Mouse (Mus musculus): Measurements from ENCODE around the gene Mgl2. TPM values are rescaled to one million over a fixed set of nuclear protein-coding genes. Genes with fewer than 3 reads are reported as not detected.

Gene Mgl2
- polyA plus RNA-seq, 1 experiment = 0.93 TPM

DNA sequence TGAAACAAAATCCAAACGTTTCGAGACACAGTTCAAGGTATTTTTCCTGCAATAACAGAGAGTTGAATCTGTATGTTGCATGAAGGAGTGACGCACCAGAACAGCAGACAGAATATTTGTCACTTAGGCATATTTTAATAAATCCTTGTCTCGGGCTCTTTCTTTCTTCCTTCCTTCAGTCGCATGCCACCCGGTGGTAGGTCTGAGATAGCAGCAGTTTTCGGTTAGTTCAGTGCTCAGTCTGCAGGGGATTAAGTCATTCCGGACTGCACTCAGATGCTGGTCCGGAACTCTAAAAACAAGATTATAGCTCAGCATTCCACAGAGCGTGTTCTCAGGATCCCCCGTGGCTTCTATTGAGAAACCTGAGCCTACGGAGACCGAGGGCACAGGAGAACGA is 49.3 kb downstream of the Mgl2 start:
- 36% methylated on average over 14 of the region's 14 CpGs for WGBS
- no peaks in the 10 kb centered on the region for H3K4me1 ChIP-seq (ENCODE audit: control insufficient read depth, insufficient read depth, insufficient read length, low read length)
- no peaks in the 10 kb centered on the region for H3K27me3 ChIP-seq (ENCODE audit: control insufficient read depth, insufficient read depth, low read length)
- H3K4me3 ChIP-seq (ENCODE audit: low read depth, low read length) = no peak overlapping the region
- no peak overlapping the region for H3K27ac ChIP-seq (ENCODE audit: insufficient read depth, low read depth, low read length)
- H3K36me3 ChIP-seq (ENCODE audit: control insufficient read depth, insufficient read depth, low read length) = no peaks in the 10 kb centered on the region
- TF ChIP-seq CTCF (IDR thresholded peaks at IDR 0.05; ENCODE audit: extremely low read depth, insufficient read length, insufficient replicate concordance, low read depth, low read length) = peak; percentile 14; the same call in 1 of the 2 replicates
- no peak for TF ChIP-seq POLR2A (IDR thresholded peaks at IDR 0.05; ENCODE audit: low read depth, low read length)

DNA sequence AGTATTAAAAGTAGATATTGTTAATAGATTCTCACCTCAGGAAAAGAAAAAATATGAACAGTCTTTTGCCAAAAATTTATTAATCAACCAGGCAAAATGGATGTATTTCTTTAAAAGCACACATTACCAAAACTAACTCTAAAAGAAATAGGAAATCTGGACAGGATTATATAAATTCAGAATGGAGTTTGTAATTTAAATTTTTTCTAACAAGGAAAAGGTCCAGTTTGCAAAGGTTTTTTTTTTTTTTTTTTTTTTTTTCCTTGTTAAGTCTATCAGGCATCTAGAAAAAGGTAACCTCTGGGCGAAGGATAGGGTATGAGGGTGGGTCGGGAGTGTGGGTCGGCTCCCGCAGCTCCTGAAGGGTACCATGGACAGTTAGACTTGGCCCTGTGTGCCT is 50.4 kb downstream of the Mgl2 start:
- H3K27me3 ChIP-seq (ENCODE audit: control insufficient read depth, insufficient read depth, low read length) = no peaks in the 10 kb centered on the region
- 89% methylated on average over 4 of the region's 4 CpGs for WGBS
- no peaks in the 10 kb centered on the region for H3K4me1 ChIP-seq (ENCODE audit: control insufficient read depth, insufficient read depth, insufficient read length, low read length)
- no peaks in the 10 kb centered on the region for H3K36me3 ChIP-seq (ENCODE audit: control insufficient read depth, insufficient read depth, low read length)
- no peak overlapping the region for H3K4me3 ChIP-seq (ENCODE audit: low read depth, low read length)
- TF ChIP-seq CTCF (IDR thresholded peaks at IDR 0.05; ENCODE audit: extremely low read depth, insufficient read length, insufficient replicate concordance, low read depth, low read length) (no peak), POLR2A (IDR thresholded peaks at IDR 0.05; ENCODE audit: low read depth, low read length) (no peak)
- no peak overlapping the region for H3K27ac ChIP-seq (ENCODE audit: insufficient read depth, low read depth, low read length)

DNA sequence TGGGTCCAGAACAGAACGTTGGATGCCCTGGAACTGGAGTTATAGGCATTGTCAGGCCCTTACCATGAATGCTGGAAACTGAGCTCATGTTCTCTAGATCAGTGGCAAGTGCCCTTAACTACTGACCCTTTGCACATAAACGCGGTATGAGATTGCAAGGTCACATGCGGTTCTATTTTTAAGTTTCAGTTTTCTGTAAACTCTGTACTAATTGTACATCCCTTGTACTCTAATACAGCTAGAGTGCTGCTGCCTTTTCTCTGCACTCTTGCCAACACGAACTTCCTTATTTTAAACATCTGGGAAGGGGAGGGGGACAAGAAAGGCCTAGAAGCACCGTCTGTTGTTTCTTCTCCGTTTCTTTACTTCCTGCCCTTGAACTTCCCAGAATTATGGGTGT is 55.0 kb downstream of the Mgl2 start:
- Histone ChIP-seq H3K4me3 (ENCODE audit: low read depth, low read length) (no peak overlapping the region), H3K27me3 (ENCODE audit: control insufficient read depth, insufficient read depth, low read length) (no peaks in the 10 kb centered on the region), H3K4me1 (ENCODE audit: control insufficient read depth, insufficient read depth, insufficient read length, low read length) (no peaks in the 10 kb centered on the region), H3K27ac (ENCODE audit: insufficient read depth, low read depth, low read length) (no peak overlapping the region), H3K36me3 (ENCODE audit: control insufficient read depth, insufficient read depth, low read length) (no peaks in the 10 kb centered on the region)
- 61% methylated on average over 7 of the region's 7 CpGs for WGBS
- TF ChIP-seq POLR2A (IDR thresholded peaks at IDR 0.05; ENCODE audit: low read depth, low read length) = no peak
- TF ChIP-seq CTCF (IDR thresholded peaks at IDR 0.05; ENCODE audit: extremely low read depth, insufficient read length, insufficient replicate concordance, low read depth, low read length) = no peak

Other genes starting within 250 kb of the Mgl2 start
- 1.6 and 2.8 TPM in 2 replicates for gene Kctd11, start 248.9 kb upstream of the Mgl2 start, polyA plus RNA-seq (2012; rRNA removed)
- 7.3 and 11.6 TPM in 2 replicates for gene Acap1, start 234.8 kb upstream of the Mgl2 start, polyA plus RNA-seq (2012; rRNA removed)
- 1.8 and 2.6 TPM in 2 replicates for gene 2810408A11Rik, start 229.3 kb upstream of the Mgl2 start, polyA plus RNA-seq (2012; rRNA removed)
- gene Neurl4, start 229.3 kb upstream of the Mgl2 start, polyA plus RNA-seq (2012; rRNA removed) = 17.3 and 23.9 TPM in 2 replicates
- gene Gps2, start 216.4 kb upstream of the Mgl2 start, polyA plus RNA-seq (2012; rRNA removed) = 57.4 and 104 TPM in 2 replicates
- gene Eif5a, start 208.4 kb upstream of the Mgl2 start, polyA plus RNA-seq (2012; rRNA removed) = 136 and 230 TPM in 2 replicates
- 10.6 and 11.4 TPM in 2 replicates for gene Ybx2, start 194.5 kb upstream of the Mgl2 start, polyA plus RNA-seq (2012; rRNA removed)
- gene Slc2a4, start 182.1 kb upstream of the Mgl2 start, polyA plus RNA-seq (2012; rRNA removed) = 11.2 and 12.9 TPM in 2 replicates
- gene Cldn7, start 165.6 kb upstream of the Mgl2 start, polyA plus RNA-seq (2012; rRNA removed) = 521 and 1,844 TPM in 2 replicates
- gene Ctdnep1, start 149.2 kb upstream of the Mgl2 start, polyA plus RNA-seq (2012; rRNA removed) = 59.7 and 116 TPM in 2 replicates
- 24.4 and 37.8 TPM in 2 replicates for gene Elp5, start 147.8 kb upstream of the Mgl2 start, polyA plus RNA-seq (2012; rRNA removed)
- gene Gabarap, start 139.2 kb upstream of the Mgl2 start, polyA plus RNA-seq (2012; rRNA removed) = 211 and 564 TPM in 2 replicates
- gene Phf23, start 134.6 kb upstream of the Mgl2 start, polyA plus RNA-seq (2012; rRNA removed) = 5.7 and 12.4 TPM in 2 replicates
- 5.2 and 7.4 TPM in 2 replicates for gene Dvl2, start 129.7 kb upstream of the Mgl2 start, polyA plus RNA-seq (2012; rRNA removed)
- 65.6 and 109 TPM in 2 replicates for gene Acadvl, start 114.9 kb upstream of the Mgl2 start, polyA plus RNA-seq (2012; rRNA removed)
- 5.3 and 5.5 TPM in 2 replicates for gene Dlg4, start 113.4 kb upstream of the Mgl2 start, polyA plus RNA-seq (2012; rRNA removed)
- gene Asgr1, start 76.2 kb upstream of the Mgl2 start, polyA plus RNA-seq (2012; rRNA removed) = not detected in 2 replicates
- 0.16 and 0.30 TPM in 2 replicates for gene Asgr2, start 37.7 kb upstream of the Mgl2 start, polyA plus RNA-seq (2012; rRNA removed)
- 0.24 and 1.0 TPM in 2 replicates for gene Clec10a, start 25.9 kb downstream of the Mgl2 start, polyA plus RNA-seq (2012; rRNA removed)
- gene Slc16a11, start 82.4 kb downstream of the Mgl2 start, polyA plus RNA-seq (2012; rRNA removed) = 6.6 and 12.7 TPM in 2 replicates
- 3.2 and 4.7 TPM in 2 replicates for gene Slc16a13, start 90.7 kb downstream of the Mgl2 start, polyA plus RNA-seq (2012; rRNA removed)
- gene Bcl6b, start 99.5 kb downstream of the Mgl2 start, polyA plus RNA-seq (2012; rRNA removed) = 0.98 and 2.2 TPM in 2 replicates
- 25.2 and 45.3 TPM in 2 replicates for gene 0610010K14Rik, start 107.6 kb downstream of the Mgl2 start, polyA plus RNA-seq (2012; rRNA removed)
- 2.6 and 4.4 TPM in 2 replicates for gene Gm21988, start 109.5 kb downstream of the Mgl2 start, polyA plus RNA-seq (2012; rRNA removed)
- 86.6 and 182 TPM in 2 replicates for gene Rnasek, start 109.5 kb downstream of the Mgl2 start, polyA plus RNA-seq (2012; rRNA removed)
- 0.62 and 1.6 TPM in 2 replicates for gene Alox12, start 125.0 kb downstream of the Mgl2 start, polyA plus RNA-seq (2012; rRNA removed)
- 0.24 and 0.51 TPM in 2 replicates for gene Alox12e, start 192.3 kb downstream of the Mgl2 start, polyA plus RNA-seq (2012; rRNA removed)
- 3.2 and 8.7 TPM in 2 replicates for gene Alox15, start 221.7 kb downstream of the Mgl2 start, polyA plus RNA-seq (2012; rRNA removed)

Data from small intestine, adult 2 months (tissue).